Mouse (Mus musculus) forebrain, embryonic 16.5 days (tissue): ENCODE data around the gene Slc22a23. TPM values are rescaled to one million over a fixed set of nuclear protein-coding genes. Genes with fewer than 3 reads are reported as not detected.

ENCODE experiments used
- ATAC-seq: fragments of 200-750 bp; cut with Nextera tagmentation; 2 replicates; pipeline ENCODE4 v1.8.0; 2017; ENCODE audit warnings: mild to moderate bottlenecking, moderate library complexity
- H3K27ac ChIP-seq: fragments of 300-500 bp; sonication (generic); 2 replicates; pipeline ENCODE4 v1.5.1; 2014; ENCODE audit warnings: low read length, control low read depth
- H3K27me3 ChIP-seq: fragments of 300-500 bp; sonication (generic); replicated peaks from 2 replicates; pipeline ENCODE4 v1.6.1; 2014; ENCODE audit warnings: low read length; ENCODE audit not compliant: control insufficient read depth, insufficient read depth
- H3K36me3 ChIP-seq: fragments of 300-500 bp; sonication (generic); 2 replicates; pipeline ENCODE4 v1.6.1; 2014; ENCODE audit not compliant: control insufficient read depth, insufficient read depth
- H3K4me1 ChIP-seq: fragments of 300-500 bp; sonication (generic); replicated peaks from 2 replicates; pipeline ENCODE4 v1.6.1; 2014; ENCODE audit warnings: low read length; ENCODE audit not compliant: control insufficient read depth, insufficient read depth
- H3K4me2 ChIP-seq: fragments of 300-500 bp; sonication (generic); 2 replicates; pipeline ENCODE4 v1.6.1; 2014; ENCODE audit warnings: mild to moderate bottlenecking, low read length, control low read depth
- H3K4me3 ChIP-seq: fragments of 300-500 bp; sonication (generic); replicated peaks from 2 replicates; pipeline ENCODE4 v1.5.1; 2014; ENCODE audit warnings: mild to moderate bottlenecking, low read length, control low read depth
- H3K9ac ChIP-seq: fragments of 300-500 bp; sonication (generic); replicated peaks from 2 replicates; pipeline ENCODE4 v1.6.1; 2014; ENCODE audit warnings: low read depth, low read length, control low read depth
- H3K9me3 ChIP-seq: fragments of 300-500 bp; sonication (generic); 2 replicates; pipeline ENCODE4 v1.6.1; 2016; ENCODE audit warnings: low read length; ENCODE audit not compliant: control insufficient read depth
- WGBS: fragments of 180-500 bp; shearing (Covaris S2); extraction: QIAGEN DNeasy Blood & Tissue Kit; methylation state at CpG from one replicate; pipeline ENCODE4 v1.1.7; 2014; 5-methylcytosine and 5-hydroxymethylcytosine counted together
- polyA plus RNA-seq: library from polyadenylated mRNA; unstranded; fragments of >200 nt; fragmentation: Nextera tagmentation; extraction: Ambion mirVana; gene quantifications from 2 replicates; pipeline ENCODE4 v1.2.1, GENCODE M21; 2015

Gene Slc22a23
- polyA plus RNA-seq, 1 experiment from 2014 or later: 11.2 TPM

DNA sequence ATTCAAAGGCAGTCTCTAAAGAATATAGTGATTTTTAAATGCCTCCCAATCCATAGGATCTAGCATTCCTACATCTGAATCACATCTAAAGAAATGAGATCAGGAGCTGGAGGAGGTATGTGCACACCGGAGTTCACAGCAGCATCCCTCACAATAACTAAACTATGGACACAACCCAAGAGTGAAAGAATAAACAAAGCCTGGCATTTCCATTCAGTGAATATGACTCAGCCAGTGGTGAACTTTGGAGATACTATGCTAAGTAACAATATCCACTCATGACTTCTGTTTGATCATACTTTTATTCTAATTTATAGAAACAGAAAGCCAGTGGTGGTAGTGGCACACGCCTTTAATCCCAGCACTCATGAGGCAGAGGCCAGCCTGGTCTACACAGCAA, 67.4 kb downstream of the Slc22a23 start:
- peaks cover 4% of the 10 kb centered on the region; the same call in 1 of the 2 replicates for H3K36me3 ChIP-seq
- H3K27me3 ChIP-seq: no peaks in the 10 kb centered on the region
- peaks cover 4% of the 10 kb centered on the region for H3K4me1 ChIP-seq
- H3K27ac ChIP-seq: no peak overlapping the region
- no peak overlapping the region for H3K4me3 ChIP-seq
- no peaks in the 10 kb centered on the region for H3K9me3 ChIP-seq
- no peak overlapping the region for H3K9ac ChIP-seq
- 85% methylated on average over 2 of the region's 2 CpGs for WGBS
- no peak for ATAC-seq
- no peak overlapping the region for H3K4me2 ChIP-seq

- Histone ChIP-seq H3K36me3 (peaks cover 4% of the 10 kb centered on the region; the same call in 1 of the 2 replicates), H3K4me3 (no peak overlapping the region), H3K27me3 (no peaks in the 10 kb centered on the region), H3K27ac (no peak overlapping the region), H3K9ac (no peak overlapping the region), H3K9me3 (no peaks in the 10 kb centered on the region), H3K4me1 (peaks cover 10% of the 10 kb centered on the region), H3K4me2 (no peak overlapping the region)
- 89% methylated on average over 3 of the region's 3 CpGs for WGBS
- ATAC-seq: no peak
Observed at GRCm38 (mm10) chr13:34277001-34277400, 68.0 kb downstream of the Slc22a23 start.

GRCm38 (mm10) chr13:34274890-34275289, 70.1 kb downstream of the Slc22a23 start:
- Histone ChIP-seq H3K9ac (no peak overlapping the region), H3K27me3 (no peaks in the 10 kb centered on the region), H3K27ac (no peak overlapping the region), H3K4me3 (no peak overlapping the region), H3K9me3 (no peaks in the 10 kb centered on the region), H3K4me2 (no peak overlapping the region), H3K4me1 (peaks cover 19% of the 10 kb centered on the region), H3K36me3 (peaks cover 4% of the 10 kb centered on the region; the same call in 1 of the 2 replicates)
- ATAC-seq: no peak
- WGBS: 95% methylated on average over 1 of the region's 1 CpGs

DNA sequence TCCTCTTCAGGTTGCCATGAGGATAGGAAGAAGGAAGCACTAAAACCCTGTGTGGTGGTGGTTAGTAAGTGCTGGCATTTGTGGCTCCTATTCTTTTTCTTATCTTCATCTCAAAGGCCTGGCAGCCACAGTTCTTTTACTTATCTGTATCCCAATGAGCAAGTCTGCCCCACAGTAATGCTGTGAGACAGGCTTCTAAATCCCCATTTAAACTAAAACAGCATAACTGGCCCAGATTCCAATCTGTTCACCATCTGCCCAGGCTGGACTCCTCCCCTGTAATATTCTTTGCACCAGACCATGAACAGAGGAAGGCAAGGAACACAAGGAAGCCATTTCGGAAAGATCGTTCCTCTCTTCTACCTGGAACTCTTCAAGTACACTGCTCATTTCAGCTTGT, 70.6 kb downstream of the Slc22a23 start:
- Histone ChIP-seq H3K4me1 (peaks cover 19% of the 10 kb centered on the region), H3K4me3 (no peak overlapping the region), H3K9ac (no peak overlapping the region), H3K27ac (no peak overlapping the region), H3K9me3 (no peaks in the 10 kb centered on the region), H3K27me3 (no peaks in the 10 kb centered on the region), H3K4me2 (no peak overlapping the region), H3K36me3 (peaks cover 4% of the 10 kb centered on the region; the same call in 1 of the 2 replicates)
- whole genome bisulfite sequencing: 98% methylated on average over 2 of the region's 2 CpGs
- no peak for ATAC-seq

DNA sequence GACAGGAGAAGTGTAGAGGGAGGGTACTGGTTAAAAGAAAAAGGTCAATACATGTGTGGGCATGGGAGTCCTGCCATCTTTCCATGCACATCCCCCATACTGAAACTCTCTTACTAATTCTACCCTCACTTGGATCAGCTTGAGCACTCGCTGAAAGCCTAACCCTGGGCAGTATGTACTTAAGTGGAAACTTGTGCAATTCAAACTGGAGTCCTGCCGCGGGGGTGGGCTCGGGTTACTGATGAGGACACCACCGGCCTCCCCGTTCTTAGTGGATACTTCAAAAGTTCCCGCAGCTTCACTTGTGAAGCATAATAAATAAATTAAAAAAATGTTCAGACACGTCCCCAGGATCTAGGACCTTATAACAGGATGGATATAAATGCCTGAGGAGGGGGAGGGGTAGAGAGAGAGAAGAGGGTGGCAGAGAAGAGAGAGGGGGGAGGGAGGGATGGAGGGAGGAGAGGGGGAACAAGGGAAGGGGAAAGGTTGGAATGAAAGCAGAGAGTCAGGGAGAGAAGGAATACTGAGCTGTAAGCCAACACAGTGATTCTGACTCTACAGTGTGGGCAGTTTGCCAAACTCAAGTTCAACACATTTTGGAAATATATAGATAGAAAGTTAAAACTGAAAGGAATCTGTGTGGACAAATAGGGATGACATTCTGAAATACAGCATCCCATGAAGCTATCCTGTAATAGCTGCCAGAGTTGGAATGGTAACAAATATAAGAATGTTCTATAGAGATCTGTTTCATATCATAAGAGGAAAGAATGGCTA, 72.5 kb downstream of the Slc22a23 start:
- no peaks in the 10 kb centered on the region for H3K27me3 ChIP-seq
- H3K9me3 ChIP-seq: no peaks in the 10 kb centered on the region
- H3K36me3 ChIP-seq: peaks cover 4% of the 10 kb centered on the region; the same call in 1 of the 2 replicates
- H3K4me1 ChIP-seq: peaks cover 22% of the 10 kb centered on the region
- ATAC-seq: no peak
- no peak overlapping the region for H3K4me2 ChIP-seq
- 16% methylated on average over 8 of the region's 8 CpGs for WGBS
- no peak overlapping the region for H3K9ac ChIP-seq
- H3K27ac ChIP-seq: no peak overlapping the region
- no peak overlapping the region for H3K4me3 ChIP-seq

- 71% methylated on average over 2 of the region's 2 CpGs for WGBS
- peak; percentile 41; the same call in 1 of the 2 replicates for ATAC-seq
- H3K27me3 ChIP-seq: no peaks in the 10 kb centered on the region
- H3K9ac ChIP-seq: no peak overlapping the region
- H3K36me3 ChIP-seq: peaks cover 4% of the 10 kb centered on the region; the same call in 1 of the 2 replicates
- H3K4me3 ChIP-seq: no peak overlapping the region
- no peak overlapping the region for H3K27ac ChIP-seq
- H3K4me1 ChIP-seq: peaks cover 22% of the 10 kb centered on the region
- no peaks in the 10 kb centered on the region for H3K9me3 ChIP-seq
- no peak overlapping the region for H3K4me2 ChIP-seq
Observed at GRCm38 (mm10) chr13:34271665-34272064, 73.3 kb downstream of the Slc22a23 start.

- Histone ChIP-seq H3K27me3 (no peaks in the 10 kb centered on the region), H3K4me2 (no peak overlapping the region), H3K4me1 (peaks cover 22% of the 10 kb centered on the region), H3K4me3 (no peak overlapping the region), H3K27ac (no peak overlapping the region), H3K36me3 (peaks cover under 1% of the 10 kb centered on the region; the same call in 1 of the 2 replicates), H3K9me3 (no peaks in the 10 kb centered on the region), H3K9ac (no peak overlapping the region)
- ATAC-seq: no peak
- WGBS: 90% methylated on average over 5 of the region's 5 CpGs
Observed at GRCm38 (mm10) chr13:34270886-34271602, 73.9 kb downstream of the Slc22a23 start.

DNA sequence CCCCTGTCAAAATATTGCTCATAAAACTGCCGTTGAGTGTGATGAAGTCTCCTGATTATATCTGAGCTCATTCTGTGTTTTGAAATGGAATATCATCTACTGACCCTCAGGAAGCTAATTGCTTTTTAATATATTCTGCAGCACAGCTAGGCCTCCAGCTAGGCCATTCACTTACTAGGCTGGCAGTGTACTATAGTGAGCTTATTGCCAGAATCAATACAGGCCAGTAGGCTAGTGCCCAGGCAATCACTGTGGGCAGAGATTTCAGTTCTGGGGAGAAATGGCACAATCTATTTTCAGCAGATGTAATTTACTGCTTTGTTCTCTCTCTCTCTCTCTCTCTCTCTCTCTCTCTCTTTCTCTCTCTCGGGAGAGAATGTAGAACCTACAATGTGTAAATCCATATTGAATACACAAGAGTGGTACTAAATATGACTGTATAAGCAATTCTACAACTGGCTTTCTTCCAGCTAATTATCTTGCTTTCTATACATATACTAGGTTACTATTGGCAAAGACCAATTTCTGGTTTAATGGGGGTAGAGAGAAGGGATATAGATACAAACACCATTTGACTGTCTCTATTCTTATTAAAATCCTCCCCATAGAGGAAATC, 75.5 kb downstream of the Slc22a23 start:
- no peaks in the 10 kb centered on the region for H3K27me3 ChIP-seq
- H3K36me3 ChIP-seq: no peaks in the 10 kb centered on the region
- no peak overlapping the region for H3K9ac ChIP-seq
- H3K4me2 ChIP-seq: no peak overlapping the region
- WGBS: 16% methylated on average over 2 of the region's 2 CpGs
- no peak overlapping the region for H3K27ac ChIP-seq
- H3K9me3 ChIP-seq: no peaks in the 10 kb centered on the region
- ATAC-seq: no peak; the same call in 1 of the 2 replicates
- H3K4me3 ChIP-seq: no peak overlapping the region
- H3K4me1 ChIP-seq: peaks cover 22% of the 10 kb centered on the region
